Mouse (Mus musculus) thymus, adult 2 months (tissue): ENCODE measurements at regions not wholly inside any gene's neighbourhood (a gene's known extent, or its start where the extent isn't known, plus 50 kb on each side); places are given as distances from the start of the nearest gene placed in this dataset.

Experiments
- CTCF ChIP-seq: fragments of 200-500 bp; IDR thresholded peaks from 2 replicates; pipeline ENCODE4 v1.5.1; 2012; ENCODE audit warnings: mild to moderate bottlenecking, control low read depth, low read length, moderate library complexity, borderline replicate concordance; ENCODE audit not compliant: control insufficient read depth, poor library complexity, insufficient read depth; ENCODE audit errors: extremely low read depth
- POLR2A ChIP-seq: fragments of 200-500 bp; IDR thresholded peaks from 2 replicates; pipeline ENCODE4 v1.6.1; 2012; ENCODE audit warnings: mild to moderate bottlenecking, low read length, control low read depth, moderate library complexity; ENCODE audit not compliant: control insufficient read depth, poor library complexity, insufficient read depth; ENCODE audit errors: extremely low read depth

GRCm38 (mm10) chr14:104611467-104611866 lies 89.0 kb upstream of the Rnf219 start:
- TF ChIP-seq CTCF (no peak), POLR2A (no peak)
